Mouse (Mus musculus) left cerebral cortex, postnatal 25 days (tissue): ENCODE results near the gene Slc1a5. TPM values are rescaled to one million over a fixed set of nuclear protein-coding genes. Genes with fewer than 3 reads are reported as not detected.

ENCODE experiments used
- DNase-seq, 2 experiments: peaks; one replicate each; pipeline ENCODE4 v3.0.0; 2022; ENCODE audit warnings: low spot score in 2 of 2, mixed read lengths in 1 of 2
- intact Hi-C: fragments of 180-260 bp; cut with DNase I; formaldehyde crosslinking; loops from one replicate; pipeline ENCODE4 v1.15.1; 2025
- total RNA-seq, 2 experiments: library from RNA; stranded (reverse); gene quantifications; 2 replicates each; pipeline ENCODE4 v1.2.3; 2021

The Slc1a5 gene
- total RNA-seq, 2 experiments from 2014 or later, result 3.9 to 4.9 TPM

GRCm38 (mm10) chr7:16815351-16815941 is 34.3 kb downstream of the Slc1a5 start, which contains the start of gene Strn4:
Strn4 (plus strand) TSS chr7:16815889.
- intact Hi-C loops, result loop anchor here (5.0 kb wide), 1 partner anchor 413 kb away; the partner anchor contains the start of gene Zc3h4
- DNase-seq, result peak in 1 of 2 experiments; percentile 71

GRCm38 (mm10) chr7:16816078-16816474 is 34.9 kb downstream of the Slc1a5 start:
- intact Hi-C loops, result loop anchor here (5.0 kb wide), 1 partner anchor 414 kb away; the partner anchor contains the start of gene Zc3h4

GRCm38 (mm10) chr7:16816475-16817122 is 35.5 kb downstream of the Slc1a5 start, which contains the start of gene Fkrp:
Fkrp (minus strand) TSS chr7:16816732.
- intact Hi-C loops, result loop anchor here (5.0 kb wide), 1 partner anchor 414 kb away; the partner anchor contains the start of gene Zc3h4
- no peak for DNase-seq

More at GRCm38 (mm10) chr7:16816078-16816474, 34.9 kb downstream of the Slc1a5 start:
- DNase-seq, result peak; percentile 77 to 85

DNA sequence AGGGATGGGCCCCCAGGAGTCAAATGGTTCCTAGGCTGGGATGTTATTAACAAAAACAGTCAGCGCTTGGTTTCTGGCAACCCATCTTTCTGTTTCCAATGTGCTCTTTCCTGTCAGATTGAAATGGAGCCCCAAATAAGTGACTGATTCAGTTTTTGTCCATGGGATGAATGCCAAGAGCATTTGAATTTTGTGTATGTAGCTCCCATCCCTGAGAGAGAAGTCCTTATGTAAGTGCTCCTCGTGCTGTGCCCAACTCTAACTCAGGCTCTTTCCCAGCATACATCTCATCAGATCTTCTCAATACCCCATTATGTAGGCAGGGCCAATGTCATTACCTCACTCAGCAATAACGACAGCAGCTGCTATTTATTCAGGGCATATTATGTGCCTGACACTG is 36.6 kb downstream of the Slc1a5 start:
- DNase-seq, result peak in 1 of 2 experiments; percentile 90
- intact Hi-C loops, result loop anchor here (5.0 kb wide), 1 partner anchor 415 kb away; the partner anchor contains the start of gene Zc3h4

DNA sequence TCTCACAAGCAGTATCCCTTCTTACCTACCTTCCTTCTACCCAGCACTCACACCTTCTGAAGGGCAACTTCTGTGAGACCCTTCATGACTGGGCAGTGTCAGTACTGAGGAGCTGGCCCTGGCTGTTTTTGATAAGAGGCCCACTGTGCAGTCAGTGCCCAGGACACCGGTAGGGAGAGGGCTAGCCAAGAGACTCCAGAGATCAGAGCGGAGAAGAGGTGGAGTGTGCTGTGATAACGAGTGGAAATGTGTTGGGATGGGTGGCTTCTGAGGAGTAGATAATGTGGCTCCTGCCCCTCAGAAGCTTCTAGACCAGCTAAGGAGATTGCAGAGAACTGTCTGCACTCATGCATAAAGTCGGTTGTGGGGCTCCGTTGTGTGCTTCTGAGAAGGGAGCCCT is 38.7 kb downstream of the Slc1a5 start:
- intact Hi-C loops, result loop anchor here (5.0 kb wide), 1 partner anchor 417 kb away; the partner anchor contains the start of gene Zc3h4

DNA sequence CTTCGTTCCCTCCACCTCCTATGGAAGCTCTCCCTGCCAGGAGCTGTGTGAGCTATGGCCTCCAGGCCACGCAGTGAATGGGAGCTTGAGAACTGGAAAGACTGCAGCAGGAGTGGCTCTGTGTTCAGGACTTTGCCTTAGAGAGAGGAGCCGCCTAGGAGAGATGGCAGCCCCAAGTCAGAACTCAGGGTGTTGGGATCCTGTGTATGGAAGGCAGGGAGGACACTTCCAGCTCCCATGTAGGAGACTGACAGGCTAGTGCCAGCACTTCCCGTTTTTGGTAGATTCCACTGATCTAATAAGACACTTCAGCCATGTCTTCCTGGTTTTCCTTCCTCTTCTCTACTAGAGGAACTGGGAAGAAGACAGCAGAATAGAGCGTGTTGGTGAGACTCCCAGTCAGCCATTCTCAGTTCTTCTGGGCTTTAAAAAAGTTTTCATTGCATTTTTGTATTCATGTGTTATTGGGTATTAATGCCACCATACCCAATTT is 39.2 kb downstream of the Slc1a5 start:
- intact Hi-C loops, result no loop called here
- DNase-seq, result no peak

More for the DNA sequence above, 38.7 kb downstream of the Slc1a5 start:
- DNase-seq, result no peak

DNA sequence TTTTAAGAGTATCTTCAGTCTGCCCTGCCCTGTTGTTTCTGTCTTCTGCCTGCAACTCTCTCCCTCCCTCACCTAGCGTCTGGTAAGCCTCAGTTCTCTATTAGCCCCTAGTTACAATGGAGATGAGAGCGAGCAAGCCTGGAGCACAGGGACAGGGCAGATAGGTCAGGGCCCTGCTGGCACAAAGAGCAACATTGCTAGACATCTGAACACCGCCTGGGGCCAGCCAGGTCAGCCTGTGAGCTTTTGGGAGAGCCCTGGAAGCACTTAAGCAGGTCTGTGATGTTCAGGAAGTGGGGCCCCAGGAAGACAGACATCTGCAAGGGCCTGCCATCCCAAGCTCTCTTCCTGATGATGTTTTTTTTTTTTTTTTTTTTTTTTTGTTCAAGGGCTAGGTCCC is 40.0 kb downstream of the Slc1a5 start:
- no peak for DNase-seq
- intact Hi-C loops, result no loop called here

DNA sequence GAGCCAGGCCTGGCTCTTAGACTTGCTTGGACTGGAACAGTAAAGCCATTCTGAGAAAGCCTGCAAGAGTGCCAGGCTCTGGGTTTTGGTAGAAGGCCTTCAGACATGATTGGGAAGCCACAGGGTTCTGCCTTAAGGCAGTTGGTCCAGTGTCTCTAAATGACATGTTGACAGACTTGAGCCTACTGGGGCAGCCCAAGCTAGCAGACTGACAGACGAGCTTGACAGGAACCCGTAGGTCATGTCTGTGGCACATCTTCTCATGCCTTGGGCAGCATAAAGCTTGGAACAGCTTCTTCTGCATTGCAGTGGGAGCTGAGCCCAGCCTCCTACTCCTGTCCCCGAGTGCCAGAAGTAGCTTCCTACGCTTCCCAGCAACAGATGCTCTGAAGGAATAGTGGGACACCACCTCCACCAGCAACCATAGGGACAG is 40.5 kb downstream of the Slc1a5 start:
- DNase-seq, result peak; percentile 77 to 95
- intact Hi-C loops, result loop anchor here (1.0 kb wide), 1 partner anchor 98 kb away; no protein-coding TSS in a partner anchor

DNA sequence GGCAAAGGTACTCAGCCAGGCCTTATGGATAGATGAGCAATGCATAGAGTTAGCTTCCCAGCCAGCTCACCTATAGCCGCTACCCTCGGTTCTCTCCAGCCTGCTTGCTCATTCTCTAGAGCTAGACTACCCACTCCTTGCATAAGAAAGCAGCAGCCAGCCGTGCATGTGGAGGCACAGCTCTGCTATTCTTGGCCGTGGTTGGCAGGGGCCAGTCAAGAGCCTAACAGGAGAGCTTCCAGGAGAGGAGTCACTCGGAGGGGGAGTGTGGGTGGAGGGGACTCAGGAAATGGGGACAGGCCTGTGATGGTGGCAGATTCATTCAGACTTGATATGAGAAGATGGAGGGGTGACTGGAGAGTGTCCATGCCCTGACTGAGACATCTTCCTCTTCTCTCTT is 42.6 kb downstream of the Slc1a5 start:
- DNase-seq, result peak; percentile 77 to 98
- intact Hi-C loops, result no loop called here

DNA sequence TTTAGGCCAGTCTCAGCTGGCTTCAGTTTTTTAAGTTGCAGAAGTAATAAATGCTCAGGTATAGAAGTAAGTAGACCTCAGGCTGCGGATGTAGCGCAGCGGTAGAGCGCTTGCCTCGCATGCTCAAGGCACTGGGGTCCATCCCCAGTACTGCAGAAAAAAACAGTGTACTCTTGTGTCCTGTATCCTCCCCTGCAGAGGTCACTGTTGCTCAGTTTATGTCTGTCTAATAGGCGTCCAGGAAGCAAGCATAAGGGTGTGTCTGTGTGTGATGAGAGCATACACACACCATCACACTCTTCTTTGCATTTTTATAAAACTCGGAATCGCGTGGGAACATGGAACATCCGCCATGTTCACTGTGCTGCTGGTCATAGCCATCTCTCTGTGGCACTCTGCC is 44.6 kb downstream of the Slc1a5 start:
- intact Hi-C loops, result no loop called here
- no peak for DNase-seq

DNA sequence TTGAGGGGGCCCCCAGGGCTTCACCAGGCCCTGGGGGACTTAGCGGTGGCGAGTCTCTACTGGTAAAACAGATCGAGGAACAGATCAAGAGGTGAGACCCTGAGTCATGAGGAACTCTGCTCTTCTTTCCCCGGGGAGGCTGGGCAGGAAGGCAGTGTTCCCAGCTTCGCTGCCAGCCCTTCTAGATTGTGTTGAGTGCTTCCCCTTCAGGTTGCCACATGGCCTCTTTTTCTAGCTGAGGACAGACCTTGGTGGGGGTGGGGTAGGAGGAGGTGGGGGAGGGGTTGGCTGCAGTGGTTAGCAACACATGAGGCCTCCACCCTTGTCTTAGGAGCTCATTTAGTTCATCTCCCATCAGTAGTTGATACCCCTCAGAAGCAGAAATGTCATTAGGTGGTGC is 45.4 kb downstream of the Slc1a5 start:
- intact Hi-C loops, result no loop called here

GRCm38 (mm10) chr7:16827274-16827673 is 46.1 kb downstream of the Slc1a5 start:
- no peak for DNase-seq
- intact Hi-C loops, result no loop called here

More for the DNA sequence above, 45.4 kb downstream of the Slc1a5 start:
- no peak for DNase-seq

DNA sequence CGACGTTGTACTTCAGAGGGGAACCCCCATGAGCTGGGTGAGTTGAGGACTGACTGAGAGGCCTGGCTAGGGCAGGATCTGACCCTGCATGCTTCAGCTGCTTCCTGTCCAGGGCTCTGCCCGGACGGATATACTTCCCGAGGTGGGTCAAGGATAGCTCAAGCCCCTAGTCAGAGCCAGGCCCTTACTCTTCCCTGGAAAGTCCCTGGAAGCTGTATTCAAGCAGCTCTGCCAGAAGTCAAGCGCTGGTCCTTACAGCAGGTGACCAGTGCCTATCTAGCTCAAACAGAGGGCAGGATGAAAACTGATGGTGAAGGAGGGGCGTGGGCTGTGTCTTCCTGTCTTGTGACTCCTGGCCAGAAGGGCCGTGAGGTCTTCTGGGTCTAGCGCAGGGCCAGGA is 49.3 kb downstream of the Slc1a5 start:
- DNase-seq, result no peak
- intact Hi-C loops, result no loop called here

- no peak for DNase-seq
- intact Hi-C loops, result no loop called here
Observed at GRCm38 (mm10) chr7:16837916-16838803, 57.0 kb downstream of the Slc1a5 start.

DNA sequence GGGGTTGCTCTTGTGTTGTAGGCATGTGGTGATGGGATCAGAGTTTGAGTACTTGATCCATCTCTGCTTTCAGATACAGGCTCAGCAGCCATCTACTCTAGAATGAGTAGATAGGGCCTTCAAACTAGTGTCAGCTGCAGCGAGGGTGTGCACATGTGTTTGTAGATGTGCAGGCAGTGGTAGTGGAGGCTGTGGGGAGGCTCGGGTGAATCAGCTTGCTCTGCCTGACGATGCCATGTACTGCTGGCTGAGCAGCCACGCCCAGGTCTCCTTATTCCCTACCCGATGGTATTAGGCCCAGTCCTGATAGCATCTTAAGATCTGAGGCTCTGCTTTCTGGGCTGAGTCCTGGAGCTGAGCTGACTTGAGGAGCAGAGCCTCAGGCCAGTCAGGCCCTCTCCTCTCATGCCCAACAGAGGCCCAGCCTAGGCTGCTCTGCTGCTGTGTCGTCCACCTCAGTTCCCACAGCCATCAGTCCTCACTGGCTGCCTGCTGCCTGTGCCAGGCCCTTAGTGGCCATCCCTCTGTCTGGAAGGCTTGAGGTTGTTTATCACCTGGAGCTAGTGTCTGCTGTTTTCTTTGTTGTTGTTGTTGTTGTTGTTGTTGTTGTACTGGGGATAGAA is 57.8 kb downstream of the Slc1a5 start:
- no peak for DNase-seq
- intact Hi-C loops, result no loop called here

- intact Hi-C loops, result no loop called here
- no peak for DNase-seq
Observed at GRCm38 (mm10) chr7:16839427-16840108, 58.4 kb downstream of the Slc1a5 start.

- intact Hi-C loops, result no loop called here
- no peak for DNase-seq
Observed at GRCm38 (mm10) chr7:16840109-16840491, 59.0 kb downstream of the Slc1a5 start.

- no peak for DNase-seq
- intact Hi-C loops, result no loop called here
Observed at GRCm38 (mm10) chr7:16841078-16841477, 59.9 kb downstream of the Slc1a5 start.
